Mouse (Mus musculus) midbrain, postnatal 0 days (tissue): ENCODE measurements around the gene Flrt3. TPM values are rescaled to one million over a fixed set of nuclear protein-coding genes. Genes with fewer than 3 reads are reported as not detected.
A peak's percentile ranks its signal among the peaks of the same experiment; 100 is the strongest.

Experiments
- ATAC-seq: fragments of 200-750 bp; cut with Nextera tagmentation; 2 replicates; pipeline ENCODE4 v1.8.0; 2017; ENCODE audit warnings: moderate number of reproducible peaks, mild to moderate bottlenecking, moderate TSS enrichment, moderate library complexity; ENCODE audit not compliant: low FRiP score
- DNase-seq: peaks from one replicate; pipeline ENCODE4 v3.0.0-alpha.2; 2015; ENCODE audit warnings: low spot score
- H3K27ac ChIP-seq: fragments of 300-500 bp; sonication (generic); 2 replicates; pipeline ENCODE4 v1.5.1; 2014; ENCODE audit warnings: low read depth, mild to moderate bottlenecking, low read length, mixed read lengths
- H3K27me3 ChIP-seq: fragments of 300-500 bp; sonication (generic); 2 replicates; pipeline ENCODE4 v1.6.1; 2014; ENCODE audit warnings: low read length, control low read depth, mixed read lengths; ENCODE audit not compliant: insufficient read depth
- H3K36me3 ChIP-seq: fragments of 300-500 bp; sonication (generic); 2 replicates; pipeline ENCODE4 v1.6.1; 2014; ENCODE audit warnings: low read length, control low read depth, mixed read lengths; ENCODE audit not compliant: insufficient read depth
- H3K4me1 ChIP-seq: fragments of 300-500 bp; sonication (generic); 2 replicates; pipeline ENCODE4 v1.6.1; 2014; ENCODE audit warnings: mild to moderate bottlenecking, control low read depth, antibody characterized with exemption, low read length, mixed read lengths; ENCODE audit not compliant: insufficient read depth
- H3K4me2 ChIP-seq: fragments of 300-500 bp; sonication (generic); 2 replicates; pipeline ENCODE4 v1.6.1; 2014; ENCODE audit warnings: low read depth, mild to moderate bottlenecking, low read length, mixed read lengths; ENCODE audit not compliant: poor library complexity, severe bottlenecking
- H3K4me3 ChIP-seq: fragments of 300-500 bp; sonication (generic); 2 replicates; pipeline ENCODE4 v1.5.1; 2014; ENCODE audit warnings: low read depth, mild to moderate bottlenecking, low read length, moderate library complexity
- H3K9ac ChIP-seq: fragments of 300-500 bp; sonication (generic); replicated peaks from 2 replicates; pipeline ENCODE4 v1.6.1; 2014; ENCODE audit warnings: mild to moderate bottlenecking, low read length, moderate library complexity, mixed read lengths; ENCODE audit not compliant: poor library complexity, severe bottlenecking
- H3K9me3 ChIP-seq: fragments of 300-500 bp; sonication (generic); 2 replicates; pipeline ENCODE4 v1.6.1; 2016; ENCODE audit warnings: low read length, control low read depth
- CTCF ChIP-seq: IDR thresholded peaks from 2 replicates; pipeline ENCODE4 v1.5.1; 2016; ENCODE audit warnings: antibody characterized with exemption, mild to moderate bottlenecking
- WGBS: fragments of 180-500 bp; shearing (Covaris S2); extraction: QIAGEN DNeasy Blood & Tissue Kit; methylation state at CpG from one replicate; pipeline ENCODE4 v1.1.7; 2014; 5-methylcytosine and 5-hydroxymethylcytosine counted together
- polyA plus RNA-seq: library from polyadenylated mRNA; unstranded; fragments of >200 nt; fragmentation: Nextera tagmentation; extraction: Ambion mirVana; gene quantifications from 2 replicates; pipeline ENCODE4 v1.2.1, GENCODE M21; 2015
- total RNA-seq: library from RNA; depleted of rRNA; stranded (reverse); fragments of >200 nt; gene quantifications from 2 replicates; pipeline ENCODE4 v1.2.3, GENCODE M21; 2014

Flrt3 gene
- total and polyA plus RNA-seq, 2 experiments from 2014 or later, result 22.9 to 33.3 TPM

- Histone ChIP-seq H3K9me3 (no peaks in the 10 kb centered on the region), H3K27ac (no peak overlapping the region), H3K4me1 (peaks cover 7% of the 10 kb centered on the region; the same call in 1 of the 2 replicates), H3K27me3 (no peaks in the 10 kb centered on the region), H3K4me2 (peak overlapping the region; percentile 62), H3K9ac (peak overlapping the region; percentile 33), H3K4me3 (peak overlapping the region; percentile 53), H3K36me3 (no peaks in the 10 kb centered on the region)
- ATAC-seq (no peak), DNase-seq (no peak)
- TF ChIP-seq CTCF, result no peak
- WGBS, result 18% methylated on average over 7 of the region's 7 CpGs
These were observed 4.4 kb downstream of the Flrt3 start for GRCm38 (mm10) chr2:140666846-140667245.

- Histone ChIP-seq H3K27ac (no peak overlapping the region), H3K9ac (no peak overlapping the region), H3K4me2 (no peak overlapping the region), H3K36me3 (peaks cover 7% of the 10 kb centered on the region; the same call in 1 of the 2 replicates), H3K27me3 (no peaks in the 10 kb centered on the region), H3K9me3 (no peaks in the 10 kb centered on the region), H3K4me1 (peaks cover 7% of the 10 kb centered on the region; the same call in 1 of the 2 replicates), H3K4me3 (no peak overlapping the region)
- 95% methylated on average over 4 of the region's 4 CpGs for WGBS
- ATAC-seq (no peak), DNase-seq (no peak)
- TF ChIP-seq CTCF, result no peak
These were observed 6.9 kb downstream of the Flrt3 start for GRCm38 (mm10) chr2:140664381-140664780.

GRCm38 (mm10) chr2:140662673-140663072 is 8.6 kb downstream of the Flrt3 start:
- H3K36me3 ChIP-seq, result peaks cover 10% of the 10 kb centered on the region; the same call in 1 of the 2 replicates
- H3K4me1 ChIP-seq, result peaks cover 7% of the 10 kb centered on the region; the same call in 1 of the 2 replicates
- H3K27ac ChIP-seq, result no peak overlapping the region
- H3K27me3 ChIP-seq, result no peaks in the 10 kb centered on the region
- no peak overlapping the region for H3K9ac ChIP-seq
- DNase-seq, result no peak
- no peak for ATAC-seq
- no peak for TF ChIP-seq CTCF
- no peak overlapping the region for H3K4me2 ChIP-seq
- no peaks in the 10 kb centered on the region for H3K9me3 ChIP-seq
- WGBS, result 86% methylated on average over 5 of the region's 5 CpGs
- H3K4me3 ChIP-seq, result no peak overlapping the region

GRCm38 (mm10) chr2:140653978-140654377 is 17.3 kb downstream of the Flrt3 start:
- ATAC-seq, result no peak
- no peak overlapping the region for H3K27ac ChIP-seq
- no peaks in the 10 kb centered on the region for H3K4me1 ChIP-seq
- no peaks in the 10 kb centered on the region for H3K27me3 ChIP-seq
- H3K9ac ChIP-seq, result no peak overlapping the region
- no peaks in the 10 kb centered on the region for H3K9me3 ChIP-seq
- DNase-seq, result no peak
- H3K36me3 ChIP-seq, result 0 out of 2 replicates have a peak, but pooled peaks cover 3% of the 10 kb centered on the region
- TF ChIP-seq CTCF, result no peak
- 34% methylated on average over 2 of the region's 2 CpGs for WGBS
- H3K4me2 ChIP-seq, result no peak overlapping the region
- no peak overlapping the region for H3K4me3 ChIP-seq

- H3K9me3 ChIP-seq, result no peaks in the 10 kb centered on the region
- TF ChIP-seq CTCF, result no peak
- no peaks in the 10 kb centered on the region for H3K27me3 ChIP-seq
- no peak overlapping the region for H3K4me2 ChIP-seq
- no peak for DNase-seq
- ATAC-seq, result no peak
- H3K27ac ChIP-seq, result no peak overlapping the region
- no peaks in the 10 kb centered on the region for H3K36me3 ChIP-seq
- H3K4me3 ChIP-seq, result no peak overlapping the region
- H3K4me1 ChIP-seq, result no peaks in the 10 kb centered on the region
- H3K9ac ChIP-seq, result no peak overlapping the region
These were observed 17.8 kb downstream of the Flrt3 start for GRCm38 (mm10) chr2:140653481-140653880.

DNA sequence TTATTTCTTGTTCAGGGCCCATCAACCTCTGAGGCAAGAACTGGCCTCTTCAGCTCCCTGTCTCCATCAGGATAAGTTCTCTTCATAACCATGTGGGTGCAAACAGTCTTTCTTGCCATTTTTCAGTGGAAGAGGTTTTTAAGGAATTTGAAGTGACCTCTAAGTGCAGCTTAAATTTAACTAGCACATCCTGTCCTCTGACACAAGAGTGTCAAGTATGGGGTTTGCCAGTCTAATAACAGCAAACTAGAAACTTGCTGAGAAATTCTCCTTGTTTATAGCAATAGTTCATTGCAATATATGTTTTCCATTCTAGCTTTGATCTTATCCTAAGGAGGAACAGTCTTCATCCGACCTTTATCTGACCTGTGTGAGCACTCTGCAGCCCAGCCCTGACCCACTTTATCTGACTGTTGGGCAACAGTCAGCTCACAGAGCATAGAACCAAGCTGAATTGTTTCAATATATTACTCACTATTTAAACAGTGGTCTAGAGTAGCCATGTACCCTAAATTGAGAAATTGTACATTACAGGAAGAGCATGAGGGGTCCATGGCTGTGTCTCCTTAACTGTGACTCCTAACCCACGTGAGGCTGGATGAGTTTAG is 49.4 kb downstream of the Flrt3 start:
- no peaks in the 10 kb centered on the region for H3K9me3 ChIP-seq
- DNase-seq, result no peak
- ATAC-seq, result no peak
- H3K36me3 ChIP-seq, result no peaks in the 10 kb centered on the region
- no peak overlapping the region for H3K27ac ChIP-seq
- no peak for TF ChIP-seq CTCF
- no peak overlapping the region for H3K4me2 ChIP-seq
- H3K4me1 ChIP-seq, result no peaks in the 10 kb centered on the region
- WGBS, result 81% methylated on average over 2 of the region's 2 CpGs
- H3K4me3 ChIP-seq, result no peak overlapping the region
- no peaks in the 10 kb centered on the region for H3K27me3 ChIP-seq
- no peak overlapping the region for H3K9ac ChIP-seq
